Mouse (Mus musculus) hindbrain, embryonic 12.5 days (tissue): Measurements from ENCODE around the gene Atp1a4. TPM values are rescaled to one million over a fixed set of nuclear protein-coding genes. Genes with fewer than 3 reads are reported as not detected.

Source experiments
- ATAC-seq: fragments of 200-750 bp; cut with Nextera tagmentation; 2 replicates; pipeline ENCODE4 v1.8.0; 2017; ENCODE audit warnings: moderate TSS enrichment; ENCODE audit not compliant: low FRiP score
- H3K27ac ChIP-seq: fragments of 300-500 bp; sonication (generic); 2 replicates; pipeline ENCODE4 v1.5.1; 2016; ENCODE audit warnings: mild to moderate bottlenecking
- H3K27me3 ChIP-seq: fragments of 300-500 bp; sonication (generic); 2 replicates; pipeline ENCODE4 v1.6.1; 2016; ENCODE audit warnings: mild to moderate bottlenecking
- H3K36me3 ChIP-seq: fragments of 300-500 bp; sonication (generic); 2 replicates; pipeline ENCODE4 v1.6.1; 2016; ENCODE audit warnings: mild to moderate bottlenecking
- H3K4me1 ChIP-seq: fragments of 300-500 bp; sonication (generic); 2 replicates; pipeline ENCODE4 v1.6.1; 2016
- H3K4me2 ChIP-seq: fragments of 300-500 bp; sonication (generic); replicated peaks from 2 replicates; pipeline ENCODE4 v1.6.1; 2016; ENCODE audit warnings: mild to moderate bottlenecking
- H3K4me3 ChIP-seq: fragments of 300-500 bp; sonication (generic); 2 replicates; pipeline ENCODE4 v1.5.1; 2016; ENCODE audit warnings: mild to moderate bottlenecking
- H3K9ac ChIP-seq: fragments of 300-500 bp; sonication (generic); 2 replicates; pipeline ENCODE4 v1.6.1; 2016; ENCODE audit warnings: mild to moderate bottlenecking, moderate library complexity
- H3K9me3 ChIP-seq: fragments of 300-500 bp; sonication (generic); replicated peaks from 2 replicates; pipeline ENCODE4 v1.6.1; 2016; ENCODE audit warnings: mild to moderate bottlenecking
- WGBS: fragments of 180-500 bp; shearing (Covaris S2); methylation state at CpG from one replicate; pipeline ENCODE4 v1.1.7; 2016; 5-methylcytosine and 5-hydroxymethylcytosine counted together
- polyA plus RNA-seq: library from polyadenylated mRNA; unstranded; fragments of >200 nt; fragmentation: Nextera tagmentation; extraction: Ambion mirVana; gene quantifications from 2 replicates; pipeline ENCODE4 v1.2.1, GENCODE M21; 2016

Atp1a4 gene
- polyA plus RNA-seq, 1 experiment from 2014 or later: not detected

DNA sequence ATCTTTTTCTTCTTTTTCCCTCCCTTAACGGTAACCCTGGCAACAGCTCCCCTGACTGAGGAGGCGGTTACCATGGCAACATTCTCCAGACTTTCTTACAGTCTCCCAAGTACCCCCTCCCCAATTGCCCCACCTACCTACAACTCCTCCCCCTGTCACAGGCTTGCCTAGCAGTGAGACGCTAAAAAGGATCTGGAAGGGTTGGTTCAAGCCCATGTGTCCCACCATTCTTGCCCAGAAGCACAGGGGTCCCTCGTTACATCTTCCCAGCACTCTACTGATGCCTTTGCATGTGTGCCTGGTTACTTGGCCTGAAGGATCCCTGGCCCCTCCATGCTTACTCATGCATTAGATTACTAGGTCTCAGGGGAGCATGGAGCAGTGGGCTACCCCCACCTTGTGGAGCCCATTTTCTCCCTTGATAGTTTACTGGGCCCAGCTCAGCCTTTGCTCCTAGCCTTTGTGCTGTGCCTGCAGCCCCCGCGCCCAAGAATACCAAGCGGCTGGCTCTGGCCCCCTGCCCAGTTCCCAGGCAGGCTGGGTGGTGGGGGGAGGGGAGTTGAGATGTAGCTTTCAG lies 57.3 kb downstream of the Atp1a4 start:
- 25% methylated on average over 6 of the region's 7 CpGs for WGBS
- no peaks in the 10 kb centered on the region for H3K9me3 ChIP-seq
- peak overlapping the region; percentile 35 for H3K4me2 ChIP-seq
- ATAC-seq: peak; percentile 72
- peak overlapping the region; percentile 93 for H3K27ac ChIP-seq
- H3K9ac ChIP-seq: peak overlapping the region; percentile 10; the same call in 1 of the 2 replicates
- H3K4me3 ChIP-seq: 0 out of 2 replicates have a peak overlapping the region, but pooled peaks have one; percentile 2
- H3K27me3 ChIP-seq: no peaks in the 10 kb centered on the region
- peaks cover 47% of the 10 kb centered on the region for H3K36me3 ChIP-seq
- H3K4me1 ChIP-seq: peaks cover 63% of the 10 kb centered on the region

- peaks cover 55% of the 10 kb centered on the region for H3K4me1 ChIP-seq
- WGBS: 62% methylated on average over 5 of the region's 5 CpGs
- no peak for ATAC-seq
- peak overlapping the region; percentile 93 for H3K27ac ChIP-seq
- no peaks in the 10 kb centered on the region for H3K27me3 ChIP-seq
- peak overlapping the region; percentile 35; the same call in 1 of the 2 replicates for H3K4me2 ChIP-seq
- no peak overlapping the region for H3K4me3 ChIP-seq
- peaks cover 54% of the 10 kb centered on the region for H3K36me3 ChIP-seq
- H3K9ac ChIP-seq: peak overlapping the region; percentile 10; the same call in 1 of the 2 replicates
- H3K9me3 ChIP-seq: no peaks in the 10 kb centered on the region
These were observed 58.1 kb downstream of the Atp1a4 start for GRCm38 (mm10) chr1:172200161-172200560.

- H3K4me1 ChIP-seq: peaks cover 46% of the 10 kb centered on the region
- H3K27ac ChIP-seq: no peak overlapping the region
- peaks cover 65% of the 10 kb centered on the region for H3K36me3 ChIP-seq
- no peak overlapping the region for H3K9ac ChIP-seq
- H3K4me2 ChIP-seq: no peak overlapping the region
- H3K27me3 ChIP-seq: no peaks in the 10 kb centered on the region
- 97% methylated on average over 4 of the region's 4 CpGs for WGBS
- H3K4me3 ChIP-seq: no peak overlapping the region
- no peak for ATAC-seq
- H3K9me3 ChIP-seq: no peaks in the 10 kb centered on the region
These were observed 59.2 kb downstream of the Atp1a4 start for GRCm38 (mm10) chr1:172198996-172199395.

GRCm38 (mm10) chr1:172198316-172198715 lies 59.9 kb downstream of the Atp1a4 start:
- WGBS: 89% methylated on average over 8 of the region's 8 CpGs

DNA sequence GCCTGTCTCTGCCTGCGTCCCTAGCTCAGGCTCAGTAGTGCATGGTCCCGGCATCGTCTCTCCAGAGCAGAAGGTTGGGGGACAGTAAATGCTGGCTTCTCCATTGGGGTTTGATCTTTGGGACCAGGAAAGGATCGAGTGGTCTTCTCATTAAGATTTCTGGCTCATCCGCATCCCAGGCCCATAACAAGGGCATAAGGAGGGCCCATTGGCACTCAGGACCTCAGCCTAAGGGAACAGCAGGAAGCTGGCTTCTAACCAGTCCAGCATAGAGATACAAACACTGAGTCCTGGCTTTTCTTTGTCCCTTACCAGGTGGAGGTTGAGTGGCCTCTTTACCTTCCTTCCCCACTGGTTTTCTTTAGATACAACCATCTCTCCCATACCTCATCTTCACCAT lies 60.4 kb downstream of the Atp1a4 start:
- WGBS: 79% methylated on average over 5 of the region's 5 CpGs
- no peak overlapping the region for H3K4me3 ChIP-seq
- no peaks in the 10 kb centered on the region for H3K9me3 ChIP-seq
- no peak overlapping the region for H3K4me2 ChIP-seq
- H3K27ac ChIP-seq: no peak overlapping the region
- ATAC-seq: no peak
- peaks cover 35% of the 10 kb centered on the region for H3K4me1 ChIP-seq
- H3K9ac ChIP-seq: no peak overlapping the region
- no peaks in the 10 kb centered on the region for H3K27me3 ChIP-seq
- peaks cover 71% of the 10 kb centered on the region for H3K36me3 ChIP-seq

More at GRCm38 (mm10) chr1:172198316-172198715, 59.9 kb downstream of the Atp1a4 start:
- H3K4me2 ChIP-seq: no peak overlapping the region
- ATAC-seq: no peak
- peaks cover 70% of the 10 kb centered on the region for H3K36me3 ChIP-seq
- H3K4me1 ChIP-seq: peaks cover 39% of the 10 kb centered on the region
- no peaks in the 10 kb centered on the region for H3K27me3 ChIP-seq
- no peak overlapping the region for H3K4me3 ChIP-seq
- H3K27ac ChIP-seq: no peak overlapping the region
- no peaks in the 10 kb centered on the region for H3K9me3 ChIP-seq
- H3K9ac ChIP-seq: no peak overlapping the region

DNA sequence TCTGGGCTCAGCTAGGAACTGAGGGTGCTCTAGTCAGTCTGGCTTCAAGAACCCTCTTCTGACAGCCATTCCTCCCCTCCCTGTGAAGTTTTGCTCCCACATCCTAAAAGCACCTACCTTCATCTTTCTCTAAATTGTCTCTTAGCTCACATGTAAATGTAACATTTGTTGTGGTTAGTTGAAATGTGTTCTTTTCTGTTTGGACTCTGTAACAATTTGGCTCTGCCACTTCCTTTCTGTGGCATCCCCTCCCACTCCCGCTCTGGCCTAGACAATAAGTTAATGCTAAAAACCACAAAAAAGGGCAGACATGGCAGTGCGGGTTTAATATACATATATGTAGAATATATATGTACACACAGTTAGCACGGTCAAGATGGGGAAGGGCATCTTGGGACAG lies 61.1 kb downstream of the Atp1a4 start:
- no peak overlapping the region for H3K27ac ChIP-seq
- no peaks in the 10 kb centered on the region for H3K27me3 ChIP-seq
- no peak for ATAC-seq
- H3K9ac ChIP-seq: no peak overlapping the region
- H3K36me3 ChIP-seq: peaks cover 78% of the 10 kb centered on the region
- no peaks in the 10 kb centered on the region for H3K9me3 ChIP-seq
- 87% methylated on average over 3 of the region's 3 CpGs for WGBS
- H3K4me3 ChIP-seq: no peak overlapping the region
- peaks cover 28% of the 10 kb centered on the region for H3K4me1 ChIP-seq
- no peak overlapping the region for H3K4me2 ChIP-seq

- Histone ChIP-seq H3K4me2 (no peak overlapping the region), H3K9ac (peak overlapping the region; percentile 4; the same call in 1 of the 2 replicates), H3K27ac (0 out of 2 replicates have a peak overlapping the region, but pooled peaks have one; percentile 48), H3K36me3 (peaks cover 79% of the 10 kb centered on the region), H3K4me3 (no peak overlapping the region), H3K4me1 (peaks cover 2% of the 10 kb centered on the region; the same call in 1 of the 2 replicates), H3K27me3 (no peaks in the 10 kb centered on the region), H3K9me3 (no peaks in the 10 kb centered on the region)
- WGBS: 81% methylated on average over 8 of the region's 8 CpGs
- ATAC-seq: no peak
These were observed 63.8 kb downstream of the Atp1a4 start for GRCm38 (mm10) chr1:172194435-172194834.

GRCm38 (mm10) chr1:172192217-172192616 lies 66.0 kb downstream of the Atp1a4 start:
- 97% methylated on average over 3 of the region's 3 CpGs for WGBS
- Histone ChIP-seq H3K4me2 (no peak overlapping the region), H3K27me3 (no peaks in the 10 kb centered on the region), H3K9me3 (no peaks in the 10 kb centered on the region), H3K27ac (no peak overlapping the region), H3K36me3 (peaks cover 77% of the 10 kb centered on the region), H3K4me3 (no peak overlapping the region), H3K4me1 (peaks cover 2% of the 10 kb centered on the region; the same call in 1 of the 2 replicates), H3K9ac (no peak overlapping the region)
- ATAC-seq: no peak

- H3K4me1 ChIP-seq: peaks cover 2% of the 10 kb centered on the region; the same call in 1 of the 2 replicates
- H3K9ac ChIP-seq: no peak overlapping the region
- no peak overlapping the region for H3K4me3 ChIP-seq
- no peak overlapping the region for H3K27ac ChIP-seq
- H3K27me3 ChIP-seq: no peaks in the 10 kb centered on the region
- H3K4me2 ChIP-seq: no peak overlapping the region
- peaks cover 77% of the 10 kb centered on the region for H3K36me3 ChIP-seq
- no peak for ATAC-seq
- no peaks in the 10 kb centered on the region for H3K9me3 ChIP-seq
- 94% methylated on average over 2 of the region's 2 CpGs for WGBS
These were observed 66.6 kb downstream of the Atp1a4 start for GRCm38 (mm10) chr1:172191578-172191977.

DNA sequence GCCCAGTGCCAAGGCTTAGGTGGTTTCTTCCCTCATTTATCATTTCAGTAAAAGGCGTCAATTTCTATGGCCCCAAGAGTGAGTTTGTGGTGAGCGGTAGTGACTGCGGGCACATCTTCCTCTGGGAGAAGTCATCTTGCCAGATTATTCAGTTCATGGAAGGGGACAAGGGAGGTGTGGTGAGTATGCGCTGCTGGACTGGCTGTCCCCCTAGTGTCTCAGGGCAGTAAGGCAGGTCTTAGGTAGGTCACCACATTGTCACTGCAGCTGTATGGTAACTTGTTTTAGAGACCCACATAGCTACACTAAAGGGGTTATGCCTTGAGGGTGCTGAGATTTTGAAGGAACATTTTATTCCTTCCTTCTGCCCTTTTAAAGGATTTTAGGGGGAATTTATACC lies 69.3 kb downstream of the Atp1a4 start:
- no peak overlapping the region for H3K4me3 ChIP-seq
- no peak for ATAC-seq
- H3K4me1 ChIP-seq: no peaks in the 10 kb centered on the region
- H3K4me2 ChIP-seq: no peak overlapping the region
- no peaks in the 10 kb centered on the region for H3K27me3 ChIP-seq
- H3K9me3 ChIP-seq: no peaks in the 10 kb centered on the region
- WGBS: 67% methylated on average over 4 of the region's 4 CpGs
- no peak overlapping the region for H3K9ac ChIP-seq
- H3K36me3 ChIP-seq: peaks cover 53% of the 10 kb centered on the region
- no peak overlapping the region for H3K27ac ChIP-seq

DNA sequence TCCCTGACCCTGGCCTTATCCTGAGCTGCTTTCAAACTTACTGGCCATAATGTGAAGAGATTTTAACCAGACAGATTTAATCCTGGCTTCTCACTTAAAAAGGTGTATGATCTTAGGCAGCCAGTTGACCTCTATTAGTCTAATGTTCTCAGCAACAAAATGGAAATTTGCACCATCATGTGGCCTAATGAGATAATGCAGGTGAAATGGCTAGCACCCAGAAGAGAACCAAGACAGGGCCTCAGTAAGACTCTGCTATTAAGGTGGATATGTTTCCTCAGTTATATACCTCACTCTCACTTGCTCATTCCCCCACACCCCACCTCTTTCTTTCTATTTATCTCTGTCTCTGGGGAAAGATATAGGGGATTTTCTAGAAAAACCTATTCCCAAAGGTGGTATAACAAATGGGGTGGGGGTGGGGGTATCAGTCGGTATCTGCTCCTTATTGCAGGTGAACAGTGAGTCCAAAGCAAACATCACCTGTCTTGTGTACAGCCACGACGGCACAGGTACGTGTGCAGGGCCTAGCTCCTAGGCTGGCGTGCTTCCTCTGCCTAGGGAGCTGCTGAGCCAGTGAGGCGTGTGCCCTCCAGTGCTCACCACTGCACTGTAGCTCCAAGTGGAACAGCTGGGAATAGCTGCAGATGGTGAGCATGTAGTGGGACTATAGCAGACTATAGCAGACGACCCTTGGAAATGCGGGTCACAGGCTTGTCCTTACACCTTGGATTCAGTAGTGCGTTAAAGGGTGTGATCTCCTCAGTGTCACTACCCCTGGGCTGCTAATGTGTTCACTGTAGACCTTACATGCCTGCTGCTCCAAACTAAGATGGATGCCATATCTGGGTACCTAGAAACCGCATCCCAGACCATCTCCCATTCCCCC lies 71.6 kb downstream of the Atp1a4 start:
- 95% methylated on average over 10 of the region's 10 CpGs for WGBS
- H3K9me3 ChIP-seq: no peaks in the 10 kb centered on the region
- no peak overlapping the region for H3K27ac ChIP-seq
- peaks cover 50% of the 10 kb centered on the region for H3K36me3 ChIP-seq
- no peaks in the 10 kb centered on the region for H3K27me3 ChIP-seq
- H3K4me2 ChIP-seq: no peak overlapping the region
- ATAC-seq: no peak
- no peak overlapping the region for H3K9ac ChIP-seq
- H3K4me3 ChIP-seq: no peak overlapping the region
- no peaks in the 10 kb centered on the region for H3K4me1 ChIP-seq

DNA sequence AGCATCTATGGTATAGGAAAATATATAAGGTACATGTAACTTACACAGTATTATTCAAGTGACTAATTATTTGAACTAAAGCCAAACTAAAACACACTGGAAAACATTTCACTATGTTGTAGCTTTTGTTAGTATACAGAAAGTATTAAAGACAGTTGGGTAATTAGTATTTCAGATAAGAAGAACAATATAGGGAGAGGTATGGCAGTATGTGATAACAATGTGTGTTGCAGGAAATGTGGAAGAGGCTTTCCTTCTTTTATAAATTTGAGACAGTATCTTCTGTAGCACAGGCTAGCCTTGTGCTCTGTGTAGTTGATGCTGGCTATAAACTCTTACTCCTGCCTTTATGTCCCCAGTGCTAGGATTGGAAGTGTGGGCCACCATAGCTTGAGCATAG lies 74.3 kb downstream of the Atp1a4 start:
- peaks cover 49% of the 10 kb centered on the region for H3K36me3 ChIP-seq
- ATAC-seq: no peak

More for the DNA sequence above, 74.3 kb downstream of the Atp1a4 start:
- Histone ChIP-seq H3K4me2 (no peak overlapping the region), H3K4me3 (no peak overlapping the region), H3K27me3 (no peaks in the 10 kb centered on the region), H3K9me3 (no peaks in the 10 kb centered on the region), H3K4me1 (no peaks in the 10 kb centered on the region), H3K9ac (no peak overlapping the region), H3K27ac (no peak overlapping the region)
